Mouse (Mus musculus) ES-Bruce4 (cell line): ENCODE results near the gene Mef2c. TPM values are rescaled to one million over a fixed set of nuclear protein-coding genes. Genes with fewer than 3 reads are reported as not detected.

Source experiments
- H3K27ac ChIP-seq: 2 replicates; pipeline ENCODE4 v1.5.1; 2012; ENCODE audit warnings: low read length, inconsistent platforms; ENCODE audit not compliant: insufficient read depth
- H3K27me3 ChIP-seq: 2 replicates; pipeline ENCODE4 v1.6.1; 2012; ENCODE audit warnings: mild to moderate bottlenecking, low read length, inconsistent platforms; ENCODE audit not compliant: control insufficient read depth, poor library complexity, insufficient read depth, severe bottlenecking
- H3K36me3 ChIP-seq: 2 replicates; pipeline ENCODE4 v1.6.1; 2012; ENCODE audit warnings: inconsistent platforms, mild to moderate bottlenecking, low read length, moderate library complexity; ENCODE audit not compliant: control insufficient read depth, poor library complexity, insufficient read depth, severe bottlenecking
- H3K4me1 ChIP-seq: one replicate; pipeline ENCODE4 v1.8.1; 2011; ENCODE audit warnings: low read length; ENCODE audit not compliant: control insufficient read depth, insufficient read depth
- H3K4me3 ChIP-seq: 2 replicates; pipeline ENCODE4 v1.5.1; 2011; ENCODE audit warnings: low read depth, mild to moderate bottlenecking, low read length
- H3K9ac ChIP-seq: 2 replicates; pipeline ENCODE4 v1.6.1; 2012; ENCODE audit warnings: low read depth, mild to moderate bottlenecking, inconsistent platforms; ENCODE audit not compliant: poor library complexity, severe bottlenecking
- H3K9me3 ChIP-seq: replicated peaks from 2 replicates; pipeline ENCODE4 v1.6.1; 2012; ENCODE audit warnings: mild to moderate bottlenecking, low read length, inconsistent platforms; ENCODE audit not compliant: control insufficient read depth, poor library complexity, insufficient read depth, severe bottlenecking
- CTCF ChIP-seq: IDR thresholded peaks from one replicate; pipeline ENCODE4 v1.8.1; 2011; ENCODE audit warnings: low read depth, low read length
- EP300 ChIP-seq: IDR thresholded peaks from 2 replicates; pipeline ENCODE4 v1.6.1; 2011; ENCODE audit warnings: low read depth, low read length; ENCODE audit not compliant: insufficient read depth
- POLR2A ChIP-seq: IDR thresholded peaks from one replicate; pipeline ENCODE4 v1.8.1; 2011; ENCODE audit warnings: low read length; ENCODE audit not compliant: insufficient read depth
- polyA plus RNA-seq: library from polyadenylated mRNA; stranded (reverse); fragments of >200 nt; gene quantifications from 2 replicates; pipeline ENCODE4 v1.2.4, GENCODE M21; 2011; ENCODE audit warnings: low read depth; ENCODE audit not compliant: missing spikeins, insufficient read depth, insufficient read length

Gene Mef2c
- polyA plus RNA-seq, 1 experiment, result not detected

DNA sequence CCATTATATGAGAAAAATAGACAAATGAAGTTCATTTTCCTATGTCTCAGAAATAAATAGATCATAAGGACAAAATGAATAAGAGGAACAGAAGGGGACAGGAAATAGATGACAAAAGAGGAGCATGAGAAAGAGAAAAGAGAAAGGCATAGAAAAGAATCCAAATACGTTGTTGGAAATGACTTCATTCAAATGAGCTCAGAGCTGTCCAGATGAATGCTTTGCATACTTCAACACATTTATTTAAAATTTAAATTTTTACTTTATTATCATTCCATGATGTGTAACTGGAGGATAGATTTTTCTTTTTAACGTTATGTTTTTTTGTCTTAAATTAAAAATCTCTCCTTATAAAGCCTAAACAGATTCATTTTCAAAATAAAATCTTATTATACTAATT is 203.8 kb downstream of the Mef2c start:
- no peaks in the 10 kb centered on the region for H3K27me3 ChIP-seq
- H3K4me1 ChIP-seq, result no peaks in the 10 kb centered on the region
- no peaks in the 10 kb centered on the region for H3K36me3 ChIP-seq
- H3K4me3 ChIP-seq, result no peak overlapping the region
- no peaks in the 10 kb centered on the region for H3K9me3 ChIP-seq
- no peak overlapping the region for H3K27ac ChIP-seq
- H3K9ac ChIP-seq, result no peak overlapping the region
- no peak for TF ChIP-seq CTCF
- no peak for TF ChIP-seq EP300
- TF ChIP-seq POLR2A, result no peak

- TF ChIP-seq CTCF (no peak), EP300 (no peak), POLR2A (no peak)
- H3K9me3 ChIP-seq, result no peaks in the 10 kb centered on the region
- no peak overlapping the region for H3K4me3 ChIP-seq
- no peak overlapping the region for H3K9ac ChIP-seq
- H3K27ac ChIP-seq, result no peak overlapping the region
- peaks cover 10% of the 10 kb centered on the region; the same call in 1 of the 2 replicates for H3K27me3 ChIP-seq
- H3K4me1 ChIP-seq, result no peaks in the 10 kb centered on the region
- no peaks in the 10 kb centered on the region for H3K36me3 ChIP-seq
These were observed 209.0 kb downstream of the Mef2c start for GRCm38 (mm10) chr13:83712778-83713380.

DNA sequence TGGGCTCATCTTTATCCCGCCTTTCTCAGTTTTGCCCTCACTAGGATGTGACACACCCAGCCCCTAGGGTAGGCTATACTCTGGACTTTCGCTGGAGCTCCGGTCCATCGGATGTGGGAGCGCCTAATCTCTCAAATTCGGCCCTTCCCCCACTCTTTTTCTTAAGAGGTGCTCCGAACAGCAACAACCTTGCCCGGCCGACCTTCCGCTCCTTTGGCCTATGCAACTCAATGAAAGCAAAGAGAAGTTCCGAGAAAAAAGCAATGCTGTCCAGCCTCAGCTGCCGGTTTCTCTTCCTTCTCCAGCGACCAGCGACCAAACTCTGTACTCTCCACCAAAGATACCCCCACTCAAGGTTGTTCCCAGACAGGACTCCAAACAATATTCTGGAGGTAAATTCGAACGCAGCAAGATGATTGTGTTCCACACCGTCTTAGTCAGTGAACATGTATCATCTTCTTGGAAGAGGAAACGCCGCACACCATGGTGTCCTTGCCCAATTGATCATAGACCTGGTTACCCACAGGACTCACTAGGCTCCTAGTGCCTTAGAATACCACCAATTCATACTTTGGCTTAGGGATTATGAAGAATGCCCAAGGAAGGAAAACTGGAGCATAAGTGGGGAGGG is 209.9 kb downstream of the Mef2c start:
- no peak overlapping the region for H3K4me3 ChIP-seq
- H3K36me3 ChIP-seq, result no peaks in the 10 kb centered on the region
- no peaks in the 10 kb centered on the region for H3K9me3 ChIP-seq
- no peak overlapping the region for H3K27ac ChIP-seq
- H3K9ac ChIP-seq, result no peak overlapping the region
- TF ChIP-seq POLR2A, result no peak
- TF ChIP-seq EP300, result 0 out of 2 replicates have a peak, but pooled peaks have one; percentile 61
- H3K27me3 ChIP-seq, result peaks cover 12% of the 10 kb centered on the region
- no peaks in the 10 kb centered on the region for H3K4me1 ChIP-seq

DNA sequence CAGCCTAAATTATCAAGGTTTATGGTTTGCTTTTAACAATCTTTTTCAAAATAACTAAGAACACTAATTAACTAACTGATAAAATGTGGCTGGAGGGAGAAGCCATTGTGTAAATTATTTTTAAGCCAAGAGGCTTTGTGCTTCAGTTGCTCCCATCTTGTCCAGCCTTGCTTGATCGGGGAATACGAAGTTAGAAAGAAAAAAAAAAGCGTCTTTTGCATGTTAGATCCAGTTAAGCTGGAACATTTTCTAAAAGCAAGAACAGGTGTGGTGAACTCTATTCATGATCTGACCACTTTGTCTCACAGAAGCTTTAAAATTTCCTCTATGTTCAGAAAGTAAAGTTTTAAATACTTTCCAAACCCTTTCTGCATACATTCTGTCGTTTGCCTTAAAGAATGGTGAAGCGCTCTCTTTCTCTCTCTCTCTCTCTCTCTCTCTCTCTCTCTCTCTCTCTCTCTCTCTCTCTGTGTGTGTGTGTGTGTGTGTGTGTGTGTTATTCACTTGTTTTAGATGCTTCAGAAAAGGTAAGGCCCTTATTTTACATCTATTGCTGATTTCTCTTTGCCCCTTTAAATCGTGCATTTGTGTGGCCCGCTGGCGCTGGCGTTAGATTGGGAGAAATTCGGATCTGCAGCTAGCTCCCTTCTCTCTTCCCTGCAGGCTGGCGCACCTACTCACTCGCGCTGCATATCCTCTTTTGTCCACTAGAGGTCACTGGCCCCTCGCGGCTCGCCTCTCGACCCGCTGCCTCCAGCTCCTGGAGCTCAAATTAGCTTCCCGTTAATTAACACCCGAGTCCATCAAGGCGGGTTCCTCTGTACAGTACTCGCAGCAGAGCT is 210.9 kb downstream of the Mef2c start:
- Histone ChIP-seq H3K9ac (no peak overlapping the region), H3K27me3 (peaks cover 20% of the 10 kb centered on the region), H3K36me3 (no peaks in the 10 kb centered on the region), H3K4me1 (no peaks in the 10 kb centered on the region), H3K4me3 (peak overlapping the region; percentile 52), H3K27ac (no peak overlapping the region), H3K9me3 (no peaks in the 10 kb centered on the region)
- TF ChIP-seq CTCF (peak; percentile 82), POLR2A (no peak), EP300 (no peak)

DNA sequence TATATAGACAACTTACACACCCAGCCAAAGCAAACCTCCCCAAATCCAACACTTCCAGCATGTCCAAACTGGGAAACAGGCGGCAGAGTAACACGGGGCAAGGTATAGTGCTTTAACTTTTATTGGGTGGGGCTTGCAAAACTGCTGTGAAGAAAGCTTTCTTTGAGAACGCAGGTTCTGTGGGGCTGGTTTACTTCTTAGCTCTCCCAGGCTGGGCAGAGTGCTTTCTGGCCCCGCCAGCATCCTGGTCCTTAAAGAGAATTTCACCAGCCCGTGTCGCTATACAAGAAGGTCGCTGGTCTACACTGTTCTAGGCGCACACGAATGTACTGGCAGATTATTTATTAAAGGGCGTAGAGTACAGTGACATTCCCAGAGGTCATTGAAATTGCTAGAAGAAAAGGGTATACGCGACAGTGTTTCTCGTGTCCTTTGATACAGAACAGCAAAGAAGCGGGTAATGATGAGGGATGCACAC is 211.5 kb downstream of the Mef2c start:
- TF ChIP-seq CTCF (no peak), POLR2A (no peak), EP300 (no peak)
- H3K4me1 ChIP-seq, result no peaks in the 10 kb centered on the region
- H3K9ac ChIP-seq, result no peak overlapping the region
- H3K27me3 ChIP-seq, result peaks cover 26% of the 10 kb centered on the region
- peak overlapping the region; percentile 52 for H3K4me3 ChIP-seq
- no peak overlapping the region for H3K27ac ChIP-seq
- H3K36me3 ChIP-seq, result no peaks in the 10 kb centered on the region
- no peaks in the 10 kb centered on the region for H3K9me3 ChIP-seq
